Mouse (Mus musculus) lung, adult 2 months (tissue): ENCODE results near the gene Cul9.

ENCODE experiments used
- CTCF ChIP-seq: fragments of 200-500 bp; IDR thresholded peaks from 2 replicates; pipeline ENCODE4 v1.5.1; 2011; ENCODE audit warnings: mild to moderate bottlenecking, low read length, control low read depth; ENCODE audit not compliant: insufficient read depth
- POLR2A ChIP-seq: fragments of 200-500 bp; IDR thresholded peaks from 2 replicates; pipeline ENCODE4 v1.6.1; 2011; ENCODE audit warnings: low read depth, mild to moderate bottlenecking, control low read depth, low read length, borderline replicate concordance; ENCODE audit errors: extremely low read depth

DNA sequence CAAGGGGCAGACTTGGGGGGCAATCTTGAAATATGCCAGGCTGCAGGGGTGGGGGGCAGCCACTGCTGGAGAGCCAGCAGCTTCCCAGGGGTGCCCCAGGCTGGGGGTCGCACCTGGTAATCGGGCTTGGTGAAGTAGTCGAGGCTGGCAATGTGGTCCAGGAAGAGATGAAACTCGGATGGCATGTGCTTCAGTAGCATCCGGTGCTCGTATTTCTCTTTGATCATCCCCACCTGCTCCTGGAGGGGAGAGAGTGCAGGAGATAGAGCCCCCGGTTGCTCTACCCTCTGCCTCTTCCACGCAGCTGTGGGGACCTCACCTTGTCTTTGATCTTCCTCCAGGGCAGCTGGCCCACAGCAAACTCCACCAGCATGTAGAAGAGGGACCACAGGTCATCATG is 69.6 kb downstream of the Cul9 start:
- TF ChIP-seq POLR2A (no peak), CTCF (no peak)
